Mouse (Mus musculus): ENCODE results near the gene Rnaseh1. TPM values are rescaled to one million over a fixed set of nuclear protein-coding genes. Genes with fewer than 3 reads are reported as not detected.

Gene Rnaseh1
- polyA plus RNA-seq, 1 experiment from 2014 or later, result 19.7 TPM

- ChIA-PET CTCF (no interaction called here), POLR2A (no interaction called here)
- no peak for TF ChIP-seq CTCF (IDR thresholded peaks at IDR 0.05)
- DNase-seq (ENCODE audit: low read depth, low spot score), result no peak
- no peak for ATAC-seq
- H3K27me3 ChIP-seq, result no peaks in the 10 kb centered on the region
- in situ Hi-C loops (cut with MboI; ENCODE audit: low pct_unique_long_range_greater_than_20kb), result no loop called here
These were observed 17.9 kb downstream of the Rnaseh1 start for GRCm38 (mm10) chr12:28667287-28667686.

GRCm38 (mm10) chr12:28674038-28674720 lies 24.8 kb downstream of the Rnaseh1 start:
- ATAC-seq, result no peak
- in situ Hi-C loops (cut with MboI; ENCODE audit: low pct_unique_long_range_greater_than_20kb), result no loop called here
- DNase-seq (ENCODE audit: low read depth, low spot score), result no peak
- POLR2A ChIA-PET, result interaction anchor here (1.3 kb wide), 1 partner anchor 38 kb away, joined by 4 read pairs; the partner anchor contains the start of gene Rps7
- H3K27me3 ChIP-seq, result no peaks in the 10 kb centered on the region
- CTCF ChIA-PET, result interaction anchor here (1.0 to 2.4 kb wide), 3 partner anchors 8 to 26 kb away, joined by 3 to 8 read pairs (median 4); partner anchors contain the start of gene Rnaseh1
- no peak for TF ChIP-seq CTCF (IDR thresholded peaks at IDR 0.05)

- ATAC-seq (peak; percentile 90), DNase-seq (ENCODE audit: low read depth, low spot score) (peak; percentile 66)
- in situ Hi-C loops (cut with MboI; ENCODE audit: low pct_unique_long_range_greater_than_20kb), result no loop called here
- CTCF ChIA-PET, result interaction anchor here (1.2 to 2.4 kb wide), 2 partner anchors 10 to 25 kb away, joined by 4 to 8 read pairs; no protein-coding TSS in a partner anchor
- POLR2A ChIA-PET, result interaction anchor here (1.3 kb wide), 1 partner anchor 39 kb away, joined by 4 read pairs; the partner anchor contains the start of gene Rps7
- no peak for TF ChIP-seq CTCF (IDR thresholded peaks at IDR 0.05)
- no peaks in the 10 kb centered on the region for H3K27me3 ChIP-seq
These were observed 25.9 kb downstream of the Rnaseh1 start, which contains the start of gene Adi1 for GRCm38 (mm10) chr12:28675121-28675924. TSS of gene Adi1 (plus strand) at chr12:28675231.

- no peak for TF ChIP-seq CTCF (IDR thresholded peaks at IDR 0.05)
- ChIA-PET POLR2A (no interaction called here), CTCF (interaction anchor here (2.4 kb wide), 1 partner anchor 24 kb away, joined by 8 read pairs; no protein-coding TSS in a partner anchor)
- in situ Hi-C loops (cut with MboI; ENCODE audit: low pct_unique_long_range_greater_than_20kb), result no loop called here
- ATAC-seq (peak; percentile 31), DNase-seq (ENCODE audit: low read depth, low spot score) (no peak)
- no peaks in the 10 kb centered on the region for H3K27me3 ChIP-seq
These were observed 26.5 kb downstream of the Rnaseh1 start for GRCm38 (mm10) chr12:28675925-28676209.

DNA sequence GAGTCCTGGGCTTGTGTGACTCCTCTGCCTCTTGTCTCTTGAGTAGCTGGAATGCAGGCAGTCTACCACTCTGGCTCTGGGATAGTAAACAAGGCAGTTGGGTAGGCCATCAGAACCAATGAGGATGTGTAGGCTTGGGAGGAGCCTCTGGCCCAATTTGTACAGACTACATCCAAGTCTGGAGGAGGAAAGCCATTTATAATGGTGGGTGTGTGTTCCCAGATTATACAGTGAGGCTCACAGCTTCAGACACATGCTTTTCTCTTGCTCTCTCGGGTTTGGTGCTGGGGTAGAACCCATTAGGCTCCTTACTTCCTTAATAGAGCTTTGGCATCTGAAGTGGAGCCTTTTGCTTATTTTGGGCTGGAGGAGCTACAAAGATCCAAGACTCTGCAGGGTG lies 35.3 kb downstream of the Rnaseh1 start:
- CTCF ChIA-PET, result no interaction called here
- no peak for TF ChIP-seq CTCF (IDR thresholded peaks at IDR 0.05)
- H3K27me3 ChIP-seq, result no peaks in the 10 kb centered on the region
- in situ Hi-C loops (cut with MboI; ENCODE audit: low pct_unique_long_range_greater_than_20kb), result no loop called here
- POLR2A ChIA-PET, result no interaction called here
- ATAC-seq, result no peak
- DNase-seq (ENCODE audit: low read depth, low spot score), result no peak

GRCm38 (mm10) chr12:28685771-28686170 lies 36.4 kb downstream of the Rnaseh1 start:
- ChIA-PET CTCF (interaction anchor here (1.1 to 1.7 kb wide), 2 partner anchors 15 to 75 kb away, joined by 3 to 5 read pairs; no protein-coding TSS in a partner anchor), POLR2A (interaction anchor here (0.9 kb wide), 1 partner anchor 91 kb away, joined by 4 read pairs; no protein-coding TSS in a partner anchor)
- TF ChIP-seq CTCF (IDR thresholded peaks at IDR 0.05), result no peak
- ATAC-seq (no peak), DNase-seq (ENCODE audit: low read depth, low spot score) (no peak)
- in situ Hi-C loops (cut with MboI; ENCODE audit: low pct_unique_long_range_greater_than_20kb), result no loop called here
- H3K27me3 ChIP-seq, result no peaks in the 10 kb centered on the region

- H3K27me3 ChIP-seq, result no peaks in the 10 kb centered on the region
- ATAC-seq (no peak), DNase-seq (ENCODE audit: low read depth, low spot score) (no peak)
- POLR2A ChIA-PET, result interaction anchor here (0.9 kb wide), 1 partner anchor 90 kb away, joined by 4 read pairs; no protein-coding TSS in a partner anchor
- in situ Hi-C loops (cut with MboI; ENCODE audit: low pct_unique_long_range_greater_than_20kb), result no loop called here
- CTCF ChIA-PET, result interaction anchor here (1.1 to 1.7 kb wide), 2 partner anchors 14 to 75 kb away, joined by 3 to 5 read pairs; no protein-coding TSS in a partner anchor
- no peak for TF ChIP-seq CTCF (IDR thresholded peaks at IDR 0.05)
These were observed 36.9 kb downstream of the Rnaseh1 start for GRCm38 (mm10) chr12:28686199-28686879.

DNA sequence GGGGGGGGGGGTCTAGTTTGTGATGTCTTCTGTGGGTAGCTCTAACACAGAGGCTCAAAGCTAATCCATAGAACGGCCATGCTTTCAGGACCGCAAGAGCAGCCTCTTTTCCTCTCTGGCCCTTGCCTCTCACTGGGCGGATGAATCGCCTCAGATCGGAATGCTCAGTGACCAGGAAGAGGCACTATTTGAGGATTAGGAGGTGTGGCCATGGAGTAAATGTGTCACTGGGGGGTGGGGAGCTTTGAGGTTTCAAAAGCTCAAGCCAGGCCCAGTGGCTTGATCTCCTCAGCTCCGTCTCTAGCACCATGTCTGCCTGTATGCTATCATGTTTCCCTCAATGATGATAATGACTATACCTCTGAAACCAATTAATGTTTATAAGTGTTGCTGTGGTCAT lies 39.6 kb downstream of the Rnaseh1 start:
- CTCF ChIA-PET, result no interaction called here
- no peak for TF ChIP-seq CTCF (IDR thresholded peaks at IDR 0.05)
- H3K27me3 ChIP-seq, result no peaks in the 10 kb centered on the region
- peak; percentile 12 for ATAC-seq
- no peak for DNase-seq (ENCODE audit: low read depth, low spot score)
- in situ Hi-C loops (cut with MboI; ENCODE audit: low pct_unique_long_range_greater_than_20kb), result no loop called here
- POLR2A ChIA-PET, result no interaction called here

GRCm38 (mm10) chr12:28690730-28691129 lies 41.3 kb downstream of the Rnaseh1 start:
- no peak for TF ChIP-seq CTCF (IDR thresholded peaks at IDR 0.05)
- CTCF ChIA-PET, result interaction anchor here (1.6 kb wide), 1 partner anchor 10 kb away, joined by 4 read pairs; no protein-coding TSS in a partner anchor
- POLR2A ChIA-PET, result no interaction called here
- ATAC-seq (no peak), DNase-seq (ENCODE audit: low read depth, low spot score) (no peak)
- in situ Hi-C loops (cut with MboI; ENCODE audit: low pct_unique_long_range_greater_than_20kb), result no loop called here
- H3K27me3 ChIP-seq, result no peaks in the 10 kb centered on the region

GRCm38 (mm10) chr12:28693738-28694137 lies 44.3 kb downstream of the Rnaseh1 start:
- no peak for TF ChIP-seq CTCF (IDR thresholded peaks at IDR 0.05)
- H3K27me3 ChIP-seq, result no peaks in the 10 kb centered on the region
- ATAC-seq, result no peak
- ChIA-PET POLR2A (interaction anchor here (0.6 kb wide), 1 partner anchor 12 kb away, joined by 3 read pairs; no protein-coding TSS in a partner anchor), CTCF (no interaction called here)
- in situ Hi-C loops (cut with MboI; ENCODE audit: low pct_unique_long_range_greater_than_20kb), result no loop called here
- no peak for DNase-seq (ENCODE audit: low read depth, low spot score)
